Mouse (Mus musculus): ENCODE results near the gene Art4.

DNA sequence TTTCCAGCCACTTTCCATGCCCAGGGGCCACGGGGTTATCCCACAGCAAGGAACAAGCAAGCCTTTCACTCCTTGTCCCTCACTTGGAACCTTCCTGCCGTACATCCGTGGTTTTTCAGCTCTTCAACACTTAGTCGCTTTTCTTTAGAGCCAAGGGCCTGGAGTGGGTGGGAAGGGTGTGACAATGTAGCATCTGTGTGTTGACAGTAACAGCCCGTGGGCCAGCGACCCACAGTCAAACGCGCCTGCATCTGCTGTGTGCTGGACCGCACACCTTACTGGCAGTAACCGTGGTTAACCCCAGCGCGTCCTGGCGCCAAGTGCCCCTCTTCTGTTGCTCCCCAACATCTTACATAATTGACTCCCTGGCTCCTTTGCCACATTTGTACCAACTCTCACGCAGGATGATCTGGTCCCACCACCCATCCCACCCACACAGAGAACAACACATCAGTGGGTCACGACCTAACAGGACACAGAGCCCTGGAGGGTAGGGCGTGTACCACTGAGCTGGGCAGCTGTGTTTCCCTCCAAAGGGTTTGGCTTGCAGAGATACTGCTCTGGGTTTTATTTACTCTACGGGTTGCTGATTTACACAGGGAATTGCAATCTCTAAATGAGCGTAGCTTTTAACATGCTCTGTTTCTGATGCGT, 48.9 kb upstream of the Art4 start:
- no peak for TF ChIP-seq CTCF (IDR thresholded peaks at IDR 0.05; ENCODE audit: low read depth, low read length)
- TF ChIP-seq POLR2AphosphoS5 (IDR thresholded peaks at IDR 0.05; ENCODE audit: insufficient replicate concordance, low read depth, low read length) = no peak
- TF ChIP-seq GATA2 (IDR thresholded peaks at IDR 0.05; ENCODE audit: borderline replicate concordance, low read depth, low read length) = no peak
- TF ChIP-seq TAL1 (conservative IDR thresholded peaks at IDR 0.05; ENCODE audit: low read depth, low read length) = no peak

Measured in G1E (cell line).